Mouse (Mus musculus): ENCODE measurements at regions not wholly inside any gene's neighbourhood (a gene's known extent, or its start where the extent isn't known, plus 50 kb on each side); places are given as distances from the start of the nearest gene placed in this dataset.
"Not testable (repeated sequence)": the region's sequence is repeated elsewhere in the genome, so short reads cannot be mapped to it uniquely, and the experiment has no call there.

DNA sequence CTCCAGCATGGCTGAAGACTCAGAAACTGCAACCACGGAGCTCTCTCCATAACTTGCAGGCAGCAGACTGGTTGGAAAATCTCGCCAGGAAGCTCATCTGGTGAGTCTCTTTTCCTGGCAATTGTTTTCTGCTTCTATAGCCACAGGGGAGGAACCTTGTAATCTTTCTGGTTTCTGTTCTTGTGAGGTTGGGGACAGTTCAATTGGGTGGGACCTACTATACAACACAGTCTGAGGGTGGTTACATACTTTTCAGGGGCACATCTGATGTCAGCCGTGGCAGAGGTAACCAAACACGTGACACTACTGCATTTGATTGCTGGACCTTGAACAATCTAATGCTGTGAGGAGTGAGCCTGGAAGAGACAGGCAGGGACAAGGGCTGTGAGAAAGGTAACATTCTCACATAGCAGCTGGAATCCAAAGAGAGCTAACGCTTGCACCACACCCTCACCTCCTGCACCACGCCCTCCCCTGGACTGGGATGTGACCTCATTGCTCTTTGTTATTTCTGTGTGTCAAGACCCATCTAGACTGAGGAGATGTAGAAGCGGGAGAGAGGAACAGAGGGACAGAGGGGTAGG is 98.8 kb upstream of the Palmd start:
- H3K27ac ChIP-seq, result no peak overlapping the region
- H3K36me3 ChIP-seq, result no peaks in the 10 kb centered on the region
- H3K9ac ChIP-seq (replicated peaks), result no peak overlapping the region
- H3K4me3 ChIP-seq (replicated peaks), result no peak overlapping the region
- 74% methylated on average over 7 of the region's 7 CpGs for WGBS
- H3K4me1 ChIP-seq (replicated peaks), result no peaks in the 10 kb centered on the region
- H3K9me3 ChIP-seq, result no peaks in the 10 kb centered on the region
- no peak for ATAC-seq (ENCODE audit: insufficient number of reproducible peaks, insufficient read depth, low FRiP score, low TSS enrichment, low read depth)
- H3K4me2 ChIP-seq, result no peak overlapping the region
- H3K27me3 ChIP-seq, result no peaks in the 10 kb centered on the region; the same call in 1 of the 2 replicates

- no peaks in the 10 kb centered on the region for H3K36me3 ChIP-seq
- H3K4me2 ChIP-seq, result no peak overlapping the region
- no peak overlapping the region for H3K27ac ChIP-seq
- no peaks in the 10 kb centered on the region; the same call in 1 of the 2 replicates for H3K27me3 ChIP-seq
- H3K9ac ChIP-seq (replicated peaks), result no peak overlapping the region
- ATAC-seq (ENCODE audit: insufficient number of reproducible peaks, insufficient read depth, low FRiP score, low TSS enrichment, low read depth), result no peak
- H3K4me1 ChIP-seq (replicated peaks), result no peaks in the 10 kb centered on the region
- WGBS, result 73% methylated on average over 2 of the region's 2 CpGs
- H3K4me3 ChIP-seq (replicated peaks), result no peak overlapping the region
- no peaks in the 10 kb centered on the region for H3K9me3 ChIP-seq
Observed at GRCm38 (mm10) chr3:117065904-117066303, 97.1 kb upstream of the Palmd start.

DNA sequence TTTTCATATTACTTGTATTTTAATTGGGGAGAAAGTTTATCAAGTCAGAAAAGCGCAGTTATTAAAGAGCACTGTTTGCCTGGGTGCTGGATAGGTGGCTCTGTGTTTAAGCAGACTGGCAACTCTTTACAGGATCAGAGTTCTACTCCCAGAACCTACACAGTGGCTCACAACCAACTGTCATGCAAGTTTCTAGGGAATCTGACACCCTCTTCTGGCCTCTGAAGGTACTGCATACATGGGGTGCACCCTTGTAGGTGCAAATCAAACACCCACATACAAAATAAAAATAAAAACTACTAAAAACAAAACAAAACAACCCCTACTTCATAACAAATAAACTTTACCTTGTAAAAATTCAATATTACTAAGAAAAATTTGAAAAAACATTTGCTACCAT is 93.0 kb upstream of the Palmd start:
- Histone ChIP-seq H3K9ac (replicated peaks) (no peak overlapping the region), H3K4me3 (replicated peaks) (no peak overlapping the region), H3K27me3 (no peaks in the 10 kb centered on the region; the same call in 1 of the 2 replicates), H3K36me3 (no peaks in the 10 kb centered on the region), H3K27ac (no peak overlapping the region), H3K4me2 (no peak overlapping the region), H3K4me1 (replicated peaks) (no peaks in the 10 kb centered on the region), H3K9me3 (no peaks in the 10 kb centered on the region)
- no peak for ATAC-seq (ENCODE audit: insufficient number of reproducible peaks, insufficient read depth, low FRiP score, low TSS enrichment, low read depth)
- WGBS, result 75% methylated on average over 1 of the region's 1 CpGs

- H3K4me1 ChIP-seq (replicated peaks), result no peaks in the 10 kb centered on the region
- 60% methylated on average over 6 of the region's 6 CpGs for WGBS
- no peaks in the 10 kb centered on the region for H3K9me3 ChIP-seq
- H3K9ac ChIP-seq (replicated peaks), result no peak overlapping the region
- no peak overlapping the region for H3K27ac ChIP-seq
- H3K4me3 ChIP-seq (replicated peaks), result no peak overlapping the region
- H3K36me3 ChIP-seq, result no peaks in the 10 kb centered on the region
- H3K27me3 ChIP-seq, result no peaks in the 10 kb centered on the region; the same call in 1 of the 2 replicates
- H3K4me2 ChIP-seq, result no peak overlapping the region
- no peak for ATAC-seq (ENCODE audit: insufficient number of reproducible peaks, insufficient read depth, low FRiP score, low TSS enrichment, low read depth)
Observed at GRCm38 (mm10) chr3:117061182-117061581, 92.4 kb upstream of the Palmd start.

- not testable (repeated sequence) for H3K36me3 ChIP-seq; H3K9ac ChIP-seq (replicated peaks); H3K4me3 ChIP-seq (replicated peaks); ATAC-seq (ENCODE audit: insufficient number of reproducible peaks, insufficient read depth, low FRiP score, low TSS enrichment, low read depth); H3K27me3 ChIP-seq; H3K9me3 ChIP-seq; H3K4me1 ChIP-seq (replicated peaks); H3K27ac ChIP-seq; H3K4me2 ChIP-seq
- WGBS, result 91% methylated on average over 3 of the region's 3 CpGs
Observed at GRCm38 (mm10) chr3:117054711-117055110, 85.9 kb upstream of the Palmd start.

GRCm38 (mm10) chr3:117051431-117051830 is 82.6 kb upstream of the Palmd start:
- WGBS, result 81% methylated on average over 3 of the region's 3 CpGs
- ATAC-seq (ENCODE audit: insufficient number of reproducible peaks, insufficient read depth, low FRiP score, low TSS enrichment, low read depth), result no peak
- H3K27ac ChIP-seq, result no peak overlapping the region

DNA sequence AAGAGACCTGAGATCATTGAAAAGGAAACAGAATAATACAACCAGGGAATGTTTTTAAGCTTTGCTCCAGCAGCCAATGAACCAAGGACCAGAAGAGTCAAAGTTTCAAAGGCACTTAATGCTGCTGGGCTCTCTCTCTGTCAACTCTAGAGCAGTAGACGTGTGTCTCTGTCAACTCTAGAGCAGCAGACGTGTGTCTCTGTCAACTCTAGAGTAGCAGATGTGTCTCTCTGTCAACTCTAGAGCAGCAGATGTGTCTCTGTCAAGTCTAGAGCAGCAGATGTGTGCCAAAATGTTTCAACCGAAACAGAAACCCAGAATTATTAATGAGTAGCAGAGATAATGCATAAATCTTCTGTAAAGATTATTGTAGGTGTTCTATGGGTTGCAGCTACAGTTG is 82.1 kb upstream of the Palmd start:
- no peak overlapping the region for H3K27ac ChIP-seq
- H3K4me1 ChIP-seq (replicated peaks), result no peaks in the 10 kb centered on the region
- no peaks in the 10 kb centered on the region for H3K9me3 ChIP-seq
- no peak overlapping the region for H3K4me3 ChIP-seq (replicated peaks)
- no peaks in the 10 kb centered on the region for H3K36me3 ChIP-seq
- no peak overlapping the region for H3K4me2 ChIP-seq
- H3K27me3 ChIP-seq, result no peaks in the 10 kb centered on the region
- WGBS, result 69% methylated on average over 3 of the region's 3 CpGs
- no peak overlapping the region for H3K9ac ChIP-seq (replicated peaks)
- no peak for ATAC-seq (ENCODE audit: insufficient number of reproducible peaks, insufficient read depth, low FRiP score, low TSS enrichment, low read depth)

More at GRCm38 (mm10) chr3:117051431-117051830, 82.6 kb upstream of the Palmd start:
- H3K4me1 ChIP-seq (replicated peaks), result no peaks in the 10 kb centered on the region
- no peak overlapping the region for H3K4me3 ChIP-seq (replicated peaks)
- no peaks in the 10 kb centered on the region for H3K9me3 ChIP-seq
- no peak overlapping the region for H3K4me2 ChIP-seq
- H3K9ac ChIP-seq (replicated peaks), result no peak overlapping the region
- no peaks in the 10 kb centered on the region for H3K27me3 ChIP-seq
- no peaks in the 10 kb centered on the region for H3K36me3 ChIP-seq

DNA sequence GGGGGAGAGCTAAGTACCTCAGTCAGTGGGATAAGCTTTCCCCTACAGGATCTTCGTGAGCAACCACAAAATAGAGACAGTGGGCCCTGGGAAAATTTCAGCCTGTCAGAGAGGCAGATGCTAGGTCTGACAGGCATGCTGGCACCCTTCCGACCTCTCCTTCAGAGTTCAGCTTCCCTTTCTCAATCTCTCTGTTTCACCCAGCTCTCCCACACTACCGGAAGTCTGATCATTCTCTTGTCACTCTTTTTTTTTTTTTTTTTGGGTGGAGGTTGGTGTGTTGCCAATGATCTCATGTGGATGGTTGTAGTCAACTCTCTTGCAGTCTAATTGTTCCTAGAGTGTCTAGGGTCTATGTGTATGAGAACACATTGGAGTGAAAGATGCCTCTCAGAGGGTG is 80.6 kb upstream of the Palmd start:
- no peak for ATAC-seq (ENCODE audit: insufficient number of reproducible peaks, insufficient read depth, low FRiP score, low TSS enrichment, low read depth)
- no peaks in the 10 kb centered on the region for H3K27me3 ChIP-seq
- H3K36me3 ChIP-seq, result no peaks in the 10 kb centered on the region
- no peak overlapping the region for H3K27ac ChIP-seq
- 81% methylated on average over 3 of the region's 3 CpGs for WGBS
- H3K4me3 ChIP-seq (replicated peaks), result no peak overlapping the region
- no peaks in the 10 kb centered on the region for H3K9me3 ChIP-seq
- H3K4me2 ChIP-seq, result no peak overlapping the region
- no peaks in the 10 kb centered on the region for H3K4me1 ChIP-seq (replicated peaks)
- no peak overlapping the region for H3K9ac ChIP-seq (replicated peaks)

DNA sequence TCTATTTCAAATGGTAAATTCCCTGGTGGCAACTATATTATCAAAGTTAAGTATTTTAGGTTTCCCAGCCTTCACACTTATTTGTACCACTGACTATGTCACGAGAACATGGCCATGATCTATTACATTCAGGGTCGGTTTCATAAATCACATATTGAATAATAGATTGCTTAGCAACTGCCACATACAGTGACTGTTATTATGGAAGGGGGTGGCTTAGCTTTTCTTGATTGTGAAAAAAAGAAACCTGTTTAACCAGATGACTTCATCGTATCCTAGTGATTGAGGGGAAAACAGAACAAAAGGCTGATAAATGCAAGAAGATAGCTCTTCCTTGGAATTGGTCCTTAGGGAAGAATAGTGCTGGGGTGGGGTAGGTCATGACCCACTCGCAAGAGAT is 76.0 kb upstream of the Palmd start:
- Histone ChIP-seq H3K4me1 (replicated peaks) (no peaks in the 10 kb centered on the region), H3K4me3 (replicated peaks) (no peak overlapping the region), H3K9me3 (no peaks in the 10 kb centered on the region), H3K4me2 (no peak overlapping the region), H3K27ac (no peak overlapping the region), H3K36me3 (no peaks in the 10 kb centered on the region), H3K27me3 (no peaks in the 10 kb centered on the region), H3K9ac (replicated peaks) (no peak overlapping the region)
- no peak for ATAC-seq (ENCODE audit: insufficient number of reproducible peaks, insufficient read depth, low FRiP score, low TSS enrichment, low read depth)
- WGBS, result 87% methylated on average over 4 of the region's 4 CpGs

DNA sequence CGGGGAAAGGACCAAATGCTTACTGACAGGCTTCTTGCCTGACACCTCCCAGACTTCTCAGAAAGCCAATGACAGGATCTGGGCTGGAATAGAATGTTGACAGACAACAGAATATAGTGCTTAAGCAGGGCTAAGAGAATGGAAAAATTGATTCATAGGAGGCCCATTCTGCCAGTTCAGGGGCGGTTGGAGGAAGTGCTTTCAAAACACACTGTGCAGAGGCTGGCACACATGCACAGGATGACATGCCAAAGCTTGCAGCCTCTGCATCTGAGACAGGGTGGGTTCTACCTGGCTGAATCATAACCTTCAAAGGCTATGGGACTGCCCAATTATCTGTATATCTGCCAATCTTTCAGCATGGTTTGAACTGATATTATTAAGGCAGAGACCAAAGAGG is 75.5 kb upstream of the Palmd start:
- H3K4me3 ChIP-seq (replicated peaks), result no peak overlapping the region
- H3K4me1 ChIP-seq (replicated peaks), result no peaks in the 10 kb centered on the region
- no peaks in the 10 kb centered on the region for H3K36me3 ChIP-seq
- ATAC-seq (ENCODE audit: insufficient number of reproducible peaks, insufficient read depth, low FRiP score, low TSS enrichment, low read depth), result no peak
- H3K27ac ChIP-seq, result no peak overlapping the region
- H3K9ac ChIP-seq (replicated peaks), result no peak overlapping the region
- no peaks in the 10 kb centered on the region for H3K27me3 ChIP-seq
- no peaks in the 10 kb centered on the region for H3K9me3 ChIP-seq
- no peak overlapping the region for H3K4me2 ChIP-seq
- WGBS, result 79% methylated on average over 2 of the region's 2 CpGs

GRCm38 (mm10) chr3:117038928-117039300 is 70.1 kb upstream of the Palmd start:
- Histone ChIP-seq H3K9ac (replicated peaks) (no peak overlapping the region), H3K27ac (no peak overlapping the region), H3K4me3 (replicated peaks) (no peak overlapping the region), H3K36me3 (no peaks in the 10 kb centered on the region), H3K4me1 (replicated peaks) (no peaks in the 10 kb centered on the region), H3K27me3 (no peaks in the 10 kb centered on the region), H3K4me2 (no peak overlapping the region), H3K9me3 (no peaks in the 10 kb centered on the region)
- 80% methylated on average over 1 of the region's 1 CpGs for WGBS
- ATAC-seq (ENCODE audit: insufficient number of reproducible peaks, insufficient read depth, low FRiP score, low TSS enrichment, low read depth), result no peak

DNA sequence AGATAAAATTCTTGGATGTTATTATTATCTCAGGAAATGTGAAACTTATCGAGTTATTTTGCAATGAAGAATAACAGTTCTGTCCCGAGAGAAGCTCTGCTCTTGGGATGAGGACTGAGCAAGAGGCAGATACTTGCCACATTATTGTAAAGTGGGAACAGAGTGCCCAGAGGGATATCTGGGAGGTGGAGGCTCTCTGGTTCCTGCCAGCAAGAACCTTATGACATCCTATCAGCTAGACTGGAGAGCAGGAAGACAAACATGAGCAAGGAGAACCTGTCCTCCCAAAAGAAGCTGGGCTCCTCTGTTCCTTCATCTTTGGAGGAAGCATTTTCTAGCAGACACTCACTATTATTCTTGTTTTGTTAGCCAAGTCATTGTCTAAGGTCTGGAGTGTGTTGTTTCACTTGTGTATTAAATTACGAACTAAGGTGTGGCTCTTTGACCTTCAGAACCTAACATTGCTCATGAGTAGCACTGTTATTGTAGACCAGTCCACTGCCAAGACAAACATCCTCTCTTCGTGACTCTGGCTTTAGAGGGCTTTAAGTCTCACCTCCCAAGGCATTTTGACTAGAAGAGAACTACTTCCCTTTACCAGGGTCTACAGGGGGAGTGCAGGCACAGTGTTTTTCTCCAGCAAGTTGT is 69.6 kb upstream of the Palmd start:
- 81% methylated on average over 4 of the region's 4 CpGs for WGBS
- Histone ChIP-seq H3K4me1 (replicated peaks) (no peaks in the 10 kb centered on the region), H3K27ac (no peak overlapping the region), H3K27me3 (no peaks in the 10 kb centered on the region), H3K9me3 (no peaks in the 10 kb centered on the region), H3K4me2 (no peak overlapping the region), H3K36me3 (no peaks in the 10 kb centered on the region), H3K4me3 (replicated peaks) (no peak overlapping the region), H3K9ac (replicated peaks) (no peak overlapping the region)
- ATAC-seq (ENCODE audit: insufficient number of reproducible peaks, insufficient read depth, low FRiP score, low TSS enrichment, low read depth), result no peak
